Mouse (Mus musculus): ENCODE data around the gene Efna2. TPM values are rescaled to one million over a fixed set of nuclear protein-coding genes. Genes with fewer than 3 reads are reported as not detected.
A peak's percentile ranks its signal among the peaks of the same experiment; 100 is the strongest.

Gene Efna2
- total RNA-seq, 2 experiments from 2014 or later: 8.9 to 9.0 TPM

- intact Hi-C loops (cut with DNase I): no loop called here
- no peak for DNase-seq (ENCODE audit: low spot score in 2 of 2)
These were observed 2.9 kb upstream of the Efna2 start for GRCm38 (mm10) chr10:80176270-80176834.

DNA sequence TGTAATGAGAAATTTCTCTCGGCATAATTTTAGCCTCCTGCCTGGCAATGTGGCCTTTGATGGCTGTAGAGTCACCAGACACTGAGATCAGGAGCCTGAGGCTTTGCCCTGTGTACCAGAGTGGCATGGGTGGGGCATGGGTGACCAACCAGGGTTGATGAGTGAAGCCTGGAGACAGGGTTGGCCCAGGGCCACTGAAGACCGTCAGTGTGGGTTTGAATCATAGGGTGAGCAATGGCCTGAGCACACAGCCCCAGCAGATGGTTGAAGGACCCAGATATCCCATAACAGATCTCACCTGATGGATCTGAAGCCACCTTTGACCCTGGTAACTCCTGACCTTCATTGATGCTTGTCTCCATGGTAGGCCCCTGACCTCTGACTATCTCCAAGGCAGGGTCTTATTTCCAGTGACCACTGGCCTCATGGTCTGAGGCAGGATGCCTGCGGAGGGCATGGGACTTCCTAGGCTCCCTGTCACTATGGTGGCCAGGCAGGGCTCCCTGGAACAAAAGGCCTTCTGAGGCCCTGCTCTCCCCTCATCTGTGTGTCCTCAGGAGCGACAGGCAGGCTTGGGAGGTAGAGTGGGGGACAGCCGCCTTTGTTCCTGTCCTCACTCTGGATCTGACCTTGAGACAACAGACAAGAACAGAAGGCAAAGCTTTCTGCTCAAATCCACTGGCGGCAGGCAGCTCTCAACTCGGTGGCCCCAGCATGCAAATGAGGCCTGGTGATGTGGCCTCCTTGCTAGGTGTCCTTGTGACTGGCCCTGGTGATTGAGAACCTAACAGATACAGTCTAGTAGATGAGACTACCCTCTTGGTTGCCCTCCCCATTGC is 1.6 kb upstream of the Efna2 start:
- intact Hi-C loops (cut with DNase I): no loop called here
- no peak for DNase-seq (ENCODE audit: low spot score in 2 of 2)

GRCm38 (mm10) chr10:80180288-80180687 is 1.0 kb downstream of the Efna2 start:
- intact Hi-C loops (cut with DNase I): no loop called here

DNA sequence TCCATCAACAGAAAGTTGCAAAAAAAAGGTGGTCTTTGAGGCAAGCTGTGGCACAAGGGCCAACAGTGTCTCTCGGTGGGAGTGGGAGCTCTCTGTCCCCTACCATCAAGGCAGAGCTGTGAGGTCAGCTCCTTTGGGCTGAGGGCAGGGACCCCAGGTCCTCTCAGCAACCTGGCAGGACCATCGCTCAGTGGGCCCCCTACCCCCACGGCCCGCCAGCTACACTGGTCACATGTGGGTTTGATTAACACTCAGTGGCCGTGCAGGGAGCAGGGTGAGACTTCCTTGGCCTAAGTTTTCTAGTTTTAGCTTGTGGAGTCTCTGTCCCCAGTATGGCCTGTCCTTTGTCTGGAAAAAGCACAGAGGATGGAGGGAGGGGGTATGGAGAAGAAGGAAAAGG is 1.5 kb downstream of the Efna2 start:
- intact Hi-C loops (cut with DNase I): no loop called here
- DNase-seq (ENCODE audit: low spot score in 2 of 2): no peak

More at GRCm38 (mm10) chr10:80180288-80180687, 1.0 kb downstream of the Efna2 start:
- no peak for DNase-seq (ENCODE audit: low spot score in 2 of 2)

- no peak for DNase-seq (ENCODE audit: low spot score in 2 of 2)
- intact Hi-C loops (cut with DNase I): no loop called here
These were observed 3.3 kb downstream of the Efna2 start for GRCm38 (mm10) chr10:80182547-80182946.

GRCm38 (mm10) chr10:80186649-80187048 is 7.4 kb downstream of the Efna2 start:
- intact Hi-C loops (cut with DNase I): no loop called here
- DNase-seq (ENCODE audit: low spot score in 2 of 2): no peak

GRCm38 (mm10) chr10:80187739-80188138 is 8.5 kb downstream of the Efna2 start:
- intact Hi-C loops (cut with DNase I): no loop called here
- DNase-seq (ENCODE audit: low spot score in 2 of 2): no peak

DNA sequence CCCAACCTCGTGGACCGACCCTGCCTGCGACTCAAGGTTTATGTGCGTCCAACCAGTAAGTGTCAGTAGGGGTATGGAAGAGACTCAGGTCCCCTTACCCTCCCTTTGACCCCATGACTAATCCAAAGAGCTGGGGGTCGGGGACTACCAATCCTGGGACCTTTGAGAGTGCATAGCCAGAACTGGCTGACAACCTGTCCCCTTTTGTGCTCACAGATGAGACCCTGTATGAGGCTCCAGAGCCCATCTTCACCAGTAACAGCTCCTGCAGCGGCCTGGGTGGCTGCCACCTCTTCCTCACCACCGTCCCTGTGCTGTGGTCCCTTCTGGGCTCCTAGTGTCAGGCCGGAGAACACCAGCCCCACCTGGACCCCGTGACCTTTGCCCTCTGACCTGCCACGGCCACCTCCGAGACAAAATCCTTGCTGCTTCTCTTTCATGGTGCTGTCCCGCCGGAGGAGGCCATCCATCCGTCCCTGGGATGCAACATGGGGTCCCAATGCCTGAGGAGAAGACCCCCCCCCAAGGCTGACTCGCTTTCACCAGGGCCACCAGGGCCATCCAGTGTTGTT is 9.3 kb downstream of the Efna2 start:
- intact Hi-C loops (cut with DNase I): no loop called here
- no peak for DNase-seq (ENCODE audit: low spot score in 2 of 2)

DNA sequence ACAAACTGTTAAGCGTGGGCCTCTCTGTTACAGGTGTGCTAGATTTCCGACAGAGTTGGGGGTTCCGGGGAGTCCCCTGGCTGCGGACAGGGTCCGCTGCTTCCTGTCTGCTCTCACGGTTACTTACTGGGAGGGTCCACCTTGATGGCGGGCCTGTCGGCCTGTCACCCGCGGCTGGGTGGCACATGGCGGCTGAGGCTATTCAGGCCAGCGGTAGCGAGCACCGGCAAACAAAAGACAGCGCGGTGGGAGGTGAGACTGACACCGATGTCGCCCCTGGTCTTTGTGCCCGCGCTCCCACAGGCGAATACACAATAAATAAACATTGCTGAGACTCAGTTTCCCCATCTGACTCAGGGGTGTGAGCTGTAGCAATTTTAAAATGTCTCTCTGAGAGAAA is 10.7 kb downstream of the Efna2 start:
- intact Hi-C loops (cut with DNase I): no loop called here
- DNase-seq (ENCODE audit: low spot score in 2 of 2): no peak

- DNase-seq (ENCODE audit: low spot score in 2 of 2): peak in 1 of 2 experiments; percentile 45
- intact Hi-C loops (cut with DNase I): no loop called here
These were observed 11.3 kb downstream of the Efna2 start for GRCm38 (mm10) chr10:80190491-80191051.

DNA sequence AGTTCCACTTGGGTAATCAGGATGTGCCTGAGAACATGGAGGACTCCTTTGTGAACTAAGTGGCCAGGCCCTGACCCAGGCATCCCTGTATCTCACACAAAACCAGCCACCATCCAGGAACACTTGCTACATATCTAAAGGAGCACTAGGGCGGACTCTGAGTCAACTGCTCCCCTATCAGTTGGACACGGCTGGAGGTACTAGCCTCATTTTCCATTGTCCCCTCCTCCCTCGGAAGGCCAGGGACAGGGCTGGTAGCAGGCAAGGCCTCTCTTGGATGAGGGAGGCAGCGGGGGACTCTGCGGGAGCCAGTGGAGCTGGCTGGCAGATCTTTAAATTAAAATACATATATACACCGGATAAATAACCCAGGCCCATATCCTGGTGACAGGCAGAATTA is 14.7 kb downstream of the Efna2 start:
- no peak for DNase-seq (ENCODE audit: low spot score in 2 of 2)
- intact Hi-C loops (cut with DNase I): no loop called here

DNA sequence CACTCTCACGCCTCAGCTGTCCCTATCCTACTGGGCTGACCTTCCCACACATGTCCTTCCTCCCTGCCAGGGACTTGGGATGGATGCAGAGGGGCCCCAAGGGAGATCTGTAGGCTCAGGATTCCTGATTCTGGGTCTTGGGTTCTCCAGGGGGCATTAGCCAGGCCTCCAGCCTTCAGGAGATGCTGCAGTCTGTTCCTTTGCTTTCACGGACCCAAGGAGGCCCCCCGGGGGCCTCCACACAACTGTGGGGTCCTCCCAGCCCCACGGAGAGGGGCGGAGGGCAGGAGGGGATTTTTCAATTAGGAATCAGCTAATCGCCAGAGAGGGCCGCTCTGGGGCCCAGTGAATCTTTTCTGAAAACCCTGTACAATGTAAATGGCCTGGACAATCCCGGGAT is 15.2 kb downstream of the Efna2 start:
- intact Hi-C loops (cut with DNase I): no loop called here
- DNase-seq (ENCODE audit: low spot score in 2 of 2): no peak

DNA sequence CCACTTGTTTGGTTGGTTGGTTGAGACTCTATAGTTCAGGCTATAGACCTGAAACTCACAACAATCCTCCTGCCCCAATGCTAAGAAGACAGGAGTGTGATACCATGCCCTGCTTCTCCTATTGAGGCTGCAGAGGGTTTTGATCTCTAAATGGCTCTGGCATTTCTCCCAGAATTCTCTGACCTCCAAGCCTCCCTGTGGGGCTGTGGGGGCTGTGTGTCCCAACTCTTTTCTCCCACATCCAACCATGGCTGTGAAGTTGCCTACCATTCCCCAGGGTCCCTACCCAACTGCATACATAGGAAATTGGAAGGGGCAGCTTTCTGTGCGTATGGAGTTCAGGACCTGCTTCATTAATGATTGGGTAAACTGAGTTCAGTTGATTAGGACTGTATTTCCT is 16.9 kb downstream of the Efna2 start:
- intact Hi-C loops (cut with DNase I): no loop called here
- no peak for DNase-seq (ENCODE audit: low spot score in 2 of 2)

DNA sequence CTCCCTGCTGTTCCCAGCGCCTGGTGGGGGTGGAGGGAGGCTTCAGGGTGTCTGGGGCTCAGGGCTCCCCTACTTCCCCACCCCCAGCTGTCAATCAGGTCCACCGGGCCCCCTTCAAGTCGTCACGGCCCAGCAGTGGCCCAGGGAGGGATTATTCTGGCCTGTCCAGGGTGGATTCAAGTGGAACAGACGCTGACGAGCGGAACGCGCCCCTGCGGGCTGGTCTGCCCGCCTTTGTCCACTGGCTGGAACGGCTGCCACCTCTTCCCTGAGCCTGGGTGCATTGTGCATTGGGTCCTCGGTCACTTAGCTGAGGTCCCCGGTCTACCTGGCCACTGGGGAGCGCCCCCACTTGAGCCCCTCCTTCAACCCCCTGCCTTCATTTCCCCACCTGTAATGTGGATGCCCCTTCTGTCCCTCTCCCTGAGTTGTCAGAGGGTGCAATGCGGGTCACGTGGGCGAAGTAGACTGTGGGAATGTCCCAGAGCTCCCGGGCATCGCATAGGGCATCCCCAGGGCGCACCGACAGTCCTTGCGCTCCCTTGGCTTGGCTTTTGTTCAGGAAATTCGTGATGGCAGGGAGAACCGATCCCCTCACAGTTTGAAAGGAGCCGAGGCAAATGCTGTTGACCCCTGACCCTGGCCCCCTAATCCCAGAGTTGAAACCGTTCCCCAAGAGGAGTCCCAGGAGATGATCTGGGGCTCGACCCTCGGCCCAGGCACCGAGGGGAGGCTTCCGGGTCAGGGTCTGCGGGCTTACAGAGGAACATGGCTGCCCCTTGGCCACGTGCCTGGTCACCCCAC is 17.7 kb downstream of the Efna2 start:
- intact Hi-C loops (cut with DNase I): no loop called here
- DNase-seq (ENCODE audit: low spot score in 2 of 2): no peak

- intact Hi-C loops (cut with DNase I): no loop called here
These were observed 20.2 kb downstream of the Efna2 start for GRCm38 (mm10) chr10:80199440-80200008.

DNA sequence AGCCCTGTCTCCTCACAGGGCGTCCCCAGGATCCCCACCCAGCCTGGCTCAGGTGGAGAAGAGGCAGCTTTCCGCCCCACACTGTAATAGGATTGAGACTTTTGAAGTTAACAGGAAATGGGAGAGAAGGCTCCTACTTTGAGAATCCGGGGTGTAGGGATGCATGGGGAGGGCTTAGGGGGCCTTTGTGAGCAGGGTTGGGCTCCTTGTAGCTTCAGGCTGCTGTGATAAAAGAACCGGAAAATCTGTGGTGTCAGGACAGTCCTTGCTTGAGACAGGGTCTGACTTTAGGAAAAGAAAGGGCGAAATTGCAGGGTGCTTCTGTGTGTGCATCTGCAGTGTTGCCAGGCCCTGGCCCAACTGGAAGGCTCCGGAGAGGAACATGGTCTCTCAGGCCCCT is 21.2 kb downstream of the Efna2 start:
- DNase-seq (ENCODE audit: low spot score in 2 of 2): no peak
- intact Hi-C loops (cut with DNase I): no loop called here

More at GRCm38 (mm10) chr10:80199440-80200008, 20.2 kb downstream of the Efna2 start:
- peak in 1 of 2 experiments; percentile 59 for DNase-seq (ENCODE audit: low spot score in 2 of 2)

DNA sequence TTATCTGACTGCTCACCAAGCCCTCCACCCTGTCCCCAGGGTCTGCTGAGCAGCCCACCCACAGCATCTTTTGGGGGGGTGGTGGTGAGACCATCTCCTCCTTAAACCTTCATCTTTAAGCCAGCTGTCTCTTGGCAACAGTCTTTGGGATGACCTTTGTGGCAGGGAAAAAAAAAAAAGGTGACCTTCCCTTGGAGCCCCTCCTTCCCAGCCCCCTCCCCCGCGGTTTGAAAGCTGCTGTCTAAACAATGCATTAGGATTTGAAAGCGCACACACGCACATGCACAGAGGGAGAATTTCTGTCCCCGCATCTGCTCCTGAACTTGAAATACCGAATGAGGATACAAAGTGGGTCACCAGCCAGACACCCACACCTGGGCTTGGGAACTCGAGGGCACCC is 24.8 kb downstream of the Efna2 start:
- no peak for DNase-seq (ENCODE audit: low spot score in 2 of 2)
- intact Hi-C loops (cut with DNase I): no loop called here

GRCm38 (mm10) chr10:80207201-80207600 is 27.9 kb downstream of the Efna2 start:
- no peak for DNase-seq (ENCODE audit: low spot score in 2 of 2)
- intact Hi-C loops (cut with DNase I): no loop called here

- DNase-seq (ENCODE audit: low spot score in 2 of 2): no peak
- intact Hi-C loops (cut with DNase I): no loop called here
These were observed 28.4 kb downstream of the Efna2 start for GRCm38 (mm10) chr10:80207676-80208075.

DNA sequence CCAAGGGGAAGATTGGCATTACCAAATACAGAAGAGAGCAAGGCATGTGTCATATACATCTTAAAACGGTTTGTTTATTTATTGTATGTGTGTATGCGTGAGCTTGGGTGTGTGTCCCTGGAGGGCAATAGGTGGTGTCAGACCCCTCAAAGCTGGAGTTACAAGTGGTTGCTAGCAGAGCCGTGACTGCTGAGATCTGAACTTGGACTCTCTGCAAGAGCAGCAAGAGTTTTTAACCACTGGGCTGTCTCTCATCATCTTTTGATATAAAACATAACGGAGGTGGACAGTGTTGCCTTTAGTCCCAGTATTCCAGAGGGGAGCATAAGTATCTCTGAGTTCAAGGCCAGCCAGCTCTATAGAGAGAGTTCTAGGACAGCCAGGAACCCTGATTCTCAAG is 29.0 kb downstream of the Efna2 start:
- no peak for DNase-seq (ENCODE audit: low spot score in 2 of 2)

More for the DNA sequence above, 29.0 kb downstream of the Efna2 start:
- intact Hi-C loops (cut with DNase I): no loop called here
